Mouse (Mus musculus) liver, adult 2 months (tissue): ENCODE measurements around the gene Cadm1.

Experiments
- CTCF ChIP-seq: fragments of 200-500 bp; IDR thresholded peaks from 2 replicates; pipeline ENCODE4 v1.5.1; 2011; ENCODE audit warnings: low read depth, low read length, control low read depth
- POLR2A ChIP-seq: fragments of 200-500 bp; IDR thresholded peaks from 2 replicates; pipeline ENCODE4 v1.6.1; 2011; ENCODE audit warnings: low read length, control low read depth; ENCODE audit not compliant: insufficient read depth; ENCODE audit errors: extremely low read depth

DNA sequence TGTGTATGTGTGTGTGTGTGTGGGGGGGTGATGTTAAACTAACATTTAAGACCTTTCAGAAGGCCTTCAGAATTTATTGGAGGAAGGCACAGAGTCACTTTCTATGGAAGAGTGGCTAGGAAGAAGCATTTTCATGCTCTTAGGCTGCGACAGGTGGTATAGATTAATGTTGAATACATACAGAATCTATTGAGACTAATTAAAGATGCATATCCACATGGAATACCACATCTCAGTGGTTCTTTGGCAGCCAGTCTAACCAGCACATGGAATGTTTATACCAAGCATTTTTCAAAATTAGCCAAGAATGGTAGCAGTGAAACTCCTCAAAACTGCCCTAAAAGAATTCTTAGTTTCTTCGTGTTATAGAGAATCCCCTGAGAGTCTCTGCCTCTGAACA lies 227.8 kb downstream of the Cadm1 start:
- TF ChIP-seq CTCF (no peak), POLR2A (no peak)
